Mouse (Mus musculus) erythroblast, embryonic 14.5 days (primary cell): ENCODE measurements around the gene Rhoh.

Experiments
- GATA1 ChIP-seq: IDR thresholded peaks from 2 replicates; pipeline ENCODE4 v1.6.1; 2012; ENCODE audit warnings: low read length, inconsistent platforms, mixed read lengths
- TAL1 ChIP-seq: IDR thresholded peaks from 3 replicates; pipeline ENCODE4 v1.6.1; 2012; ENCODE audit warnings: low read length, inconsistent platforms, mixed read lengths

DNA sequence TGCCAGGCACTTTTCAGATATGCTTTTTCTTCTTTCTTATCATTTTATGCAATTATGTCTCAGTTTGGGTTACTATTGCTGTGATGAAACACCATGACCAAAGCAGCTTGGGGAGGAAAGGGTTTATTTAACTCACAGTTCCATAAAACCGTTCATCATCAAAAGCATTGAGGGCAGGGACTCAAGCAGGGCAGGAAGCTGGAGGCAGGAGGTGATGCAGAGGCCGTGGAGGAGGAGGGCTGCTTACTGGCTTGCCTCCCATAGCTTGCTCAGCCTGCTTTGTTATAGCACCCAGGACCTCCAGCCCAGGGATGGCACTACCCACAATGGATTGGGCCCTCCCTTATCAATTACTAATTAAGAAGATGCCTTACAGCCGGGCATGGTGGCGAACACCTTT is 80.1 kb downstream of the Rhoh start:
- TF ChIP-seq TAL1, result no peak
- TF ChIP-seq GATA1, result no peak
